22 mouse cellular contexts compared by ENCODE assay signal in genomic region chr16:10468201-10468600, GRCm38 (mm10). TPM values are rescaled to one million over a fixed set of nuclear protein-coding genes. Genes with fewer than 3 reads are reported as not detected.
A peak's percentile ranks its signal among the peaks of the same experiment; 100 is the strongest.
DNase-seq lines count a peak whose midpoint lies in the region; ATAC-seq lines count a peak whose summit lies in the region.
"Had no signal": no experiment of that assay in that cellular context is flagged by ENCODE, and none has a peak within 500 bp of the region (broad histone marks: within the 10 kb centered on the region; RNA-seq: fewer than 3 reads in every experiment).

No protein-coding gene starts in this region.

- H3K4me2 ChIP-seq in forebrain, embryonic 15.5 days (replicated peaks) = no peak overlapping the region
- H3K4me2 ChIP-seq in forebrain, embryonic 12.5 days = no peak overlapping the region
- H3K4me2 ChIP-seq: midbrain, embryonic 15.5 days had no signal

- H3K36me3 ChIP-seq in forebrain, embryonic 15.5 days = no peaks in the 10 kb centered on the region
- H3K36me3 ChIP-seq in forebrain, embryonic 12.5 days (replicated peaks) = no peaks in the 10 kb centered on the region
- H3K36me3 ChIP-seq: embryonic facial prominence, embryonic 13.5 days; midbrain, embryonic 15.5 days had no signal

- H3K9ac ChIP-seq in forebrain, embryonic 15.5 days (replicated peaks) = no peak overlapping the region
- no peak overlapping the region for H3K9ac ChIP-seq in forebrain, embryonic 12.5 days
- H3K9ac ChIP-seq: embryonic facial prominence, embryonic 13.5 days; liver, postnatal 0 days; midbrain, embryonic 15.5 days had no signal

- ATAC-seq in forebrain, embryonic 15.5 days (replicated peaks) = peak; percentile 81
- ATAC-seq in forebrain, embryonic 12.5 days (ENCODE audit: low FRiP score) = no peak
- ATAC-seq: hindbrain, postnatal 0 days; intestine, postnatal 0 days; liver, postnatal 0 days; midbrain, embryonic 15.5 days had no signal

- peak; percentile 66 for DNase-seq in R1 (ENCODE audit: low read depth, low spot score)
- peak; percentile 77 to 89 for DNase-seq in layer of hippocampus, adult 18-20 months (ENCODE audit: low spot score in 2 of 2)
- DNase-seq in layer of hippocampus, postnatal 25 days (ENCODE audit: extremely low spot score in 1 of 2, low spot score in 1 of 2) = peak; percentile 30 to 47
- DNase-seq in ovary, adult 18-20 months (ENCODE audit: low spot score) = no peak
- DNase-seq in neural tube, embryonic 10.5 days (ENCODE audit: extremely low spot score, low spot score) = no peak
- DNase-seq in cerebellum, postnatal 25 days = no peak
- DNase-seq: cerebellum, adult 9-11 months; gastrocnemius, postnatal 25 days; left cerebral cortex, postnatal 4 days; liver; liver, postnatal 0 days; right cerebral cortex, adult 18-20 months; thymus, adult 2 months had no signal

- 59% methylated on average over 1 of the region's 1 CpGs for WGBS in forebrain, embryonic 15.5 days
- 81% methylated on average over 1 of the region's 1 CpGs for WGBS in forebrain, embryonic 12.5 days

- no peak overlapping the region for H3K27ac ChIP-seq in forebrain, embryonic 15.5 days (replicated peaks)
- H3K27ac ChIP-seq in forebrain, embryonic 12.5 days = no peak overlapping the region
- H3K27ac ChIP-seq: embryonic facial prominence, embryonic 13.5 days; hindbrain, postnatal 0 days; midbrain, embryonic 15.5 days had no signal

- no peak overlapping the region for H3K4me3 ChIP-seq in forebrain, embryonic 15.5 days
- H3K4me3 ChIP-seq in forebrain, embryonic 12.5 days (replicated peaks) = no peak overlapping the region
- H3K4me3 ChIP-seq: embryonic facial prominence, embryonic 13.5 days; midbrain, embryonic 15.5 days; myocyte had no signal

- H3K9me3 ChIP-seq in forebrain, embryonic 15.5 days = no peaks in the 10 kb centered on the region
- no peaks in the 10 kb centered on the region for H3K9me3 ChIP-seq in forebrain, embryonic 12.5 days
- H3K9me3 ChIP-seq: embryonic facial prominence, embryonic 13.5 days; midbrain, embryonic 15.5 days had no signal

- no peaks in the 10 kb centered on the region for H3K27me3 ChIP-seq in forebrain, embryonic 15.5 days
- no peaks in the 10 kb centered on the region for H3K27me3 ChIP-seq in forebrain, embryonic 12.5 days
- H3K27me3 ChIP-seq: embryonic facial prominence, embryonic 13.5 days; midbrain, embryonic 15.5 days had no signal

- H3K4me1 ChIP-seq in forebrain, embryonic 15.5 days = no peaks in the 10 kb centered on the region
- no peaks in the 10 kb centered on the region for H3K4me1 ChIP-seq in forebrain, embryonic 12.5 days
- H3K4me1 ChIP-seq: embryonic facial prominence, embryonic 13.5 days; midbrain, embryonic 15.5 days had no signal

RNA-seq across cellular contexts. Expression of gene Ciita, which starts 11.7 kb away (rescaled TPM):
- 0.37 and 0.51 TPM in 2 replicates for polyA plus RNA-seq in forebrain, embryonic 15.5 days (2015; fragmentation: Nextera tagmentation; extraction: Ambion mirVana)
- 0.32 and 0.42 TPM in 2 replicates for polyA plus RNA-seq in forebrain, embryonic 12.5 days (2016; fragmentation: Nextera tagmentation; extraction: Ambion mirVana)
- under 1 TPM in 1 of 2 experiments, not detected in 1; 0.08 TPM for total RNA-seq in layer of hippocampus, adult 18-20 months (2021)
- total RNA-seq in layer of hippocampus, postnatal 25 days (2021) = not detected
- total RNA-seq: hindbrain, postnatal 0 days had no signal

RNA-seq across cellular contexts. Expression of gene Tvp23a, which starts 21.0 kb away (rescaled TPM):
- polyA plus RNA-seq in forebrain, embryonic 15.5 days (2015; fragmentation: Nextera tagmentation; extraction: Ambion mirVana) = 52.1 and 53.0 TPM in 2 replicates
- polyA plus RNA-seq in forebrain, embryonic 12.5 days (2016; fragmentation: Nextera tagmentation; extraction: Ambion mirVana) = 35.0 and 36.8 TPM in 2 replicates
- total RNA-seq in layer of hippocampus, adult 18-20 months (2021) = 10 to 100 TPM; 22.0 to 25.6 TPM
- total RNA-seq in layer of hippocampus, postnatal 25 days (2021) = 10 to 100 TPM; 30.9 to 32.0 TPM
- total RNA-seq: hematopoietic stem cell, adult 5-6 weeks; megakaryocyte-erythroid progenitor cell, adult 5-6 weeks had no signal

RNA-seq across cellular contexts. Expression of gene Nubp1, which starts 56.5 kb away (rescaled TPM):
- 45.9 and 48.6 TPM in 2 replicates for polyA plus RNA-seq in forebrain, embryonic 15.5 days (2015; fragmentation: Nextera tagmentation; extraction: Ambion mirVana)
- 54.3 and 57.9 TPM in 2 replicates for polyA plus RNA-seq in forebrain, embryonic 12.5 days (2016; fragmentation: Nextera tagmentation; extraction: Ambion mirVana)
- total RNA-seq in layer of hippocampus, adult 18-20 months (2021) = 10 to 100 TPM; 14.2 to 16.1 TPM
- total RNA-seq in layer of hippocampus, postnatal 25 days (2021) = 10 to 100 TPM; 16.5 to 17.6 TPM

Comparison
In these comparisons a context has a peak if more than half of its experiments do, and no peak if none do; other contexts are left out.
1. DNase-seq: peak in R1 (single experiment), layer of hippocampus, adult 18-20 months (2 of 2) and layer of hippocampus, postnatal 25 days (2 of 2); none in ovary, adult 18-20 months (single experiment), neural tube, embryonic 10.5 days (single experiment) and cerebellum, postnatal 25 days (0 of 2).